Mouse (Mus musculus): Measurements from ENCODE around the gene St6galnac6.
A peak's percentile ranks its signal among the peaks of the same experiment; 100 is the strongest.

DNA sequence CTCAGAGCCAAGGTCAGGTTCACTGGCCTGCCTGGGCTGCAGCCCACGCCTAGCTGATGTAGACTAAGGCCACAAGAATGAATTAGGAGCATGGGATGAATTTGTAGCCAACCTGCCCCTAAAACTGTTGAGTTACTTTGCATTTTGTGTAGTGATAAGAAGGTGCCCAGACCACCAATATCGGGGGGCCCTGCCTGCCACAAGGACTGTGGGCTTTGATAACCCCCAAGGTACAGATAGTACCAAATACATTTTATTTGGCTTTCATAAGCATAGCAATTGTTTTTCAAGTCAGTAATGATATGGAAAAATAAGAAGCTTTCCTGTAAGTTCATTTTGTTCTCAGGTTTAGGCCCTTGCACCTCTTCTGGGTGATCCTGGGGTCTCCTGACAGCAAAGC, 59.4 kb downstream of the St6galnac6 start:
- TF ChIP-seq POLR2A (IDR thresholded peaks at IDR 0.05; ENCODE audit: control insufficient read depth in 1 of 2, insufficient read depth in 1 of 2, low read depth in 1 of 2, low read length in 2 of 2, poor library complexity in 1 of 2) (no peak), CTCF (IDR thresholded peaks at IDR 0.05 in 2 of 3, conservative IDR thresholded peaks at IDR 0.05 in 1 of 3; ENCODE audit: control insufficient read depth in 1 of 3, insufficient read depth in 1 of 3, low read depth in 2 of 3, low read length in 3 of 3, poor library complexity in 1 of 3, severe bottlenecking in 1 of 3) (no peak), HCFC1 (IDR thresholded peaks at IDR 0.05; ENCODE audit: low read depth, low read length) (0 out of 2 replicates have a peak, but pooled peaks have one; percentile 13), ZNF384 (IDR thresholded peaks at IDR 0.05; ENCODE audit: low read depth, low read length) (no peak)

Measured in MEL (cell line).